Mouse (Mus musculus): ENCODE data around the gene Fth1. TPM values are rescaled to one million over a fixed set of nuclear protein-coding genes. Genes with fewer than 3 reads are reported as not detected.

Gene Fth1
- polyA plus RNA-seq, 1 experiment from 2014 or later = 2,906 TPM

- under 1% methylated on average over 59 of the region's 59 CpGs for WGBS
- Histone ChIP-seq H3K27me3 (ENCODE audit: insufficient read depth, low read length) (no peaks in the 10 kb centered on the region), H3K4me2 (ENCODE audit: low read length) (peak overlapping the region; percentile 66), H3K4me1 (replicated peaks; ENCODE audit: insufficient read depth, low read length) (peaks cover 5% of the 10 kb centered on the region; the same call in 1 of the 2 replicates), H3K27ac (peak overlapping the region; percentile 97), H3K4me3 (replicated peaks; ENCODE audit: low read depth, low read length) (peak overlapping the region; percentile 76), H3K9ac (ENCODE audit: low read depth, low read length) (peak overlapping the region; percentile 94), H3K9me3 (replicated peaks; ENCODE audit: low read length) (no peaks in the 10 kb centered on the region), H3K36me3 (ENCODE audit: insufficient read depth, low read length) (peaks cover 12% of the 10 kb centered on the region)
- ATAC-seq (replicated peaks; ENCODE audit: low FRiP score, low read depth) (peak; percentile 96), DNase-seq (ENCODE audit: low spot score) (peak; percentile 98)
- TF ChIP-seq CTCF (IDR thresholded peaks at IDR 0.05; ENCODE audit: low read depth) = no peak
Measured at GRCm38 (mm10) chr19:9982151-9982851, 1.9 kb downstream of the Fth1 start.

DNA sequence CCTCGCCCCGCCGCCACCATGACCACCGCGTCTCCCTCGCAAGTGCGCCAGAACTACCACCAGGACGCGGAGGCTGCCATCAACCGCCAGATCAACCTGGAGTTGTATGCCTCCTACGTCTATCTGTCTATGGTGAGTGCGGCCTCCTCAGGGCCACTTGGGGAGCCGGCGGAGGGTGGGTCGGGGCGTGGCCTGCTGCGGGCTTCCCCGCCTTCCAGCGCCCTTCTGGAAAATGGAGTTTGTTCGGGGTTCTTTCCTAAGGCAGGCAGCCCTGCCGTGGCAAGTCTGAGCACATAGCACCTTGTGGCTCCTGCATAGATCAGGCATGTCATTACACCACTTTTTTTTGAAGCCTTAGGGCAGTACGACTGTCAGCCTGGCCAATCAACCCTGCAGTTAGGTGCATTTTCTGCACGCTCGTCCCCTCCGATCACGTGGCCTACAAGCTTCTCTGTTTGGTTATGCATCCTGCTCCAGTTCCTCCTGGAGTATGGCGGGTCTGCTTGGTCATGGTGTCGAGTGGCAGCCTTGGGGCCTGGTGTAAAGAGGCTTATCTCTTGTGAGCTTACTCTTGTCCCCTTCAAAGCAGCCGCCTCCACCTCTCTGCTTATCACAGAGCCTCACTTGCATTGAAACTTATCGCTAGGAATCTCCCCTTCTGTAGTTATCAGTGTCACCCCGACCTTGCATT lies 2.6 kb downstream of the Fth1 start:
- H3K9me3 ChIP-seq (replicated peaks; ENCODE audit: low read length) = no peaks in the 10 kb centered on the region
- peak overlapping the region; percentile 66 for H3K4me2 ChIP-seq (ENCODE audit: low read length)
- WGBS = under 1% methylated on average over 31 of the region's 31 CpGs
- peaks cover 12% of the 10 kb centered on the region for H3K36me3 ChIP-seq (ENCODE audit: insufficient read depth, low read length)
- TF ChIP-seq CTCF (IDR thresholded peaks at IDR 0.05; ENCODE audit: low read depth) = no peak
- H3K4me3 ChIP-seq (replicated peaks; ENCODE audit: low read depth, low read length) = peak overlapping the region; percentile 76
- H3K4me1 ChIP-seq (replicated peaks; ENCODE audit: insufficient read depth, low read length) = peaks cover 5% of the 10 kb centered on the region; the same call in 1 of the 2 replicates
- peak; percentile 77 for ATAC-seq (replicated peaks; ENCODE audit: low FRiP score, low read depth)
- no peaks in the 10 kb centered on the region for H3K27me3 ChIP-seq (ENCODE audit: insufficient read depth, low read length)
- DNase-seq (ENCODE audit: low spot score) = peak; percentile 78
- peak overlapping the region; percentile 94 for H3K9ac ChIP-seq (ENCODE audit: low read depth, low read length)
- peak overlapping the region; percentile 97 for H3K27ac ChIP-seq

DNA sequence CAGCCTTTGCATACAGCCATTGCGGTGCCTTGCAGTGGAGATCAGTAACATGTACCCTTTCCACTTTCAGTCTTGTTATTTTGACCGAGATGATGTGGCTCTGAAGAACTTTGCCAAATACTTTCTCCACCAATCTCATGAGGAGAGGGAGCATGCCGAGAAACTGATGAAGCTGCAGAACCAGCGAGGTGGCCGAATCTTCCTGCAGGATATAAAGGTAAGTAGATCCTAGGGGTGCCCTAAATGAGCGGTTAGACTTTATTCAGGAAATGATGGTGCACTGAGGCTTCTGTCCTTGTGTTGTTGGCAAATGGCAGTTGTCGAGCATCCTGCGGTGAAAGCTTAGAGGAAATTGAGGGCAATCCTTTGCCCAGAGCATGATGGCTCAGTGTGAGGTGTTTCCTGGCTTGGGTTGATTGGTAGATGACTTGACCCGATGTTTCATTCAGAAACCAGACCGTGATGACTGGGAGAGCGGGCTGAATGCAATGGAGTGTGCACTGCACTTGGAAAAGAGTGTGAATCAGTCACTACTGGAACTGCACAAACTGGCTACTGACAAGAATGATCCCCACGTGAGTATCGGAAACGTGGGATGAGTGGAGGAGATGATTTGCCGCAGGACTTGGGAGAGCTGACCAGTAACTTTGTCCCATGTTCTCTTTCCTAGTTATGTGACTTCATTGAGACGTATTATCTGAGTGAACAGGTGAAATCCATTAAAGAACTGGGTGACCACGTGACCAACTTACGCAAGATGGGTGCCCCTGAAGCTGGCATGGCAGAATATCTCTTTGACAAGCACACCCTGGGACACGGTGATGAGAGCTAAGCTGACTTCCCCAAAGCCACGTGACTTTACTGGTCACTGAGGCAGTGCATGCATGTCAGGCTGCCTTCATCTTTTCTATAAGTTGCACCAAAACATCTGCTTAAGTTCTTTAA lies 4.0 kb downstream of the Fth1 start:
- peaks cover 12% of the 10 kb centered on the region for H3K36me3 ChIP-seq (ENCODE audit: insufficient read depth, low read length)
- WGBS = 88% methylated on average over 20 of the region's 20 CpGs
- H3K4me1 ChIP-seq (replicated peaks; ENCODE audit: insufficient read depth, low read length) = no peaks in the 10 kb centered on the region; the same call in 1 of the 2 replicates
- peak overlapping the region; percentile 66 for H3K4me2 ChIP-seq (ENCODE audit: low read length)
- ATAC-seq (replicated peaks; ENCODE audit: low FRiP score, low read depth) (no peak), DNase-seq (ENCODE audit: low spot score) (no peak)
- H3K9ac ChIP-seq (ENCODE audit: low read depth, low read length) = no peak overlapping the region
- no peak for TF ChIP-seq CTCF (IDR thresholded peaks at IDR 0.05; ENCODE audit: low read depth)
- H3K27ac ChIP-seq = no peak overlapping the region
- peak overlapping the region; percentile 76 for H3K4me3 ChIP-seq (replicated peaks; ENCODE audit: low read depth, low read length)
- no peaks in the 10 kb centered on the region for H3K27me3 ChIP-seq (ENCODE audit: insufficient read depth, low read length)
- H3K9me3 ChIP-seq (replicated peaks; ENCODE audit: low read length) = no peaks in the 10 kb centered on the region

- 89% methylated on average over 6 of the region's 6 CpGs for WGBS
- no peaks in the 10 kb centered on the region for H3K9me3 ChIP-seq (replicated peaks; ENCODE audit: low read length)
- ATAC-seq (replicated peaks; ENCODE audit: low FRiP score, low read depth) = no peak
Measured at GRCm38 (mm10) chr19:9985190-9985899, 4.9 kb downstream of the Fth1 start.

GRCm38 (mm10) chr19:9985900-9986421 lies 5.6 kb downstream of the Fth1 start:
- no peak overlapping the region for H3K4me2 ChIP-seq (ENCODE audit: low read length)
- H3K27ac ChIP-seq = no peak overlapping the region
- WGBS = 83% methylated on average over 2 of the region's 2 CpGs
- DNase-seq (ENCODE audit: low spot score) (no peak), ATAC-seq (replicated peaks; ENCODE audit: low FRiP score, low read depth) (no peak)
- TF ChIP-seq CTCF (IDR thresholded peaks at IDR 0.05; ENCODE audit: low read depth) = no peak
- H3K4me1 ChIP-seq (replicated peaks; ENCODE audit: insufficient read depth, low read length) = no peaks in the 10 kb centered on the region; the same call in 1 of the 2 replicates
- H3K4me3 ChIP-seq (replicated peaks; ENCODE audit: low read depth, low read length) = no peak overlapping the region
- peaks cover 12% of the 10 kb centered on the region for H3K36me3 ChIP-seq (ENCODE audit: insufficient read depth, low read length)
- H3K9me3 ChIP-seq (replicated peaks; ENCODE audit: low read length) = no peaks in the 10 kb centered on the region
- no peaks in the 10 kb centered on the region for H3K27me3 ChIP-seq (ENCODE audit: insufficient read depth, low read length)
- H3K9ac ChIP-seq (ENCODE audit: low read depth, low read length) = no peak overlapping the region

More at GRCm38 (mm10) chr19:9985190-9985899, 4.9 kb downstream of the Fth1 start:
- no peak overlapping the region for H3K27ac ChIP-seq
- no peak for TF ChIP-seq CTCF (IDR thresholded peaks at IDR 0.05; ENCODE audit: low read depth)
- H3K36me3 ChIP-seq (ENCODE audit: insufficient read depth, low read length) = peaks cover 12% of the 10 kb centered on the region
- no peak for DNase-seq (ENCODE audit: low spot score)
- no peak overlapping the region for H3K9ac ChIP-seq (ENCODE audit: low read depth, low read length)
- H3K4me2 ChIP-seq (ENCODE audit: low read length) = no peak overlapping the region
- no peaks in the 10 kb centered on the region; the same call in 1 of the 2 replicates for H3K4me1 ChIP-seq (replicated peaks; ENCODE audit: insufficient read depth, low read length)
- no peak overlapping the region for H3K4me3 ChIP-seq (replicated peaks; ENCODE audit: low read depth, low read length)
- no peaks in the 10 kb centered on the region for H3K27me3 ChIP-seq (ENCODE audit: insufficient read depth, low read length)
